ENCODE assay signal across 1 mouse cellular context in the genomic region with DNA sequence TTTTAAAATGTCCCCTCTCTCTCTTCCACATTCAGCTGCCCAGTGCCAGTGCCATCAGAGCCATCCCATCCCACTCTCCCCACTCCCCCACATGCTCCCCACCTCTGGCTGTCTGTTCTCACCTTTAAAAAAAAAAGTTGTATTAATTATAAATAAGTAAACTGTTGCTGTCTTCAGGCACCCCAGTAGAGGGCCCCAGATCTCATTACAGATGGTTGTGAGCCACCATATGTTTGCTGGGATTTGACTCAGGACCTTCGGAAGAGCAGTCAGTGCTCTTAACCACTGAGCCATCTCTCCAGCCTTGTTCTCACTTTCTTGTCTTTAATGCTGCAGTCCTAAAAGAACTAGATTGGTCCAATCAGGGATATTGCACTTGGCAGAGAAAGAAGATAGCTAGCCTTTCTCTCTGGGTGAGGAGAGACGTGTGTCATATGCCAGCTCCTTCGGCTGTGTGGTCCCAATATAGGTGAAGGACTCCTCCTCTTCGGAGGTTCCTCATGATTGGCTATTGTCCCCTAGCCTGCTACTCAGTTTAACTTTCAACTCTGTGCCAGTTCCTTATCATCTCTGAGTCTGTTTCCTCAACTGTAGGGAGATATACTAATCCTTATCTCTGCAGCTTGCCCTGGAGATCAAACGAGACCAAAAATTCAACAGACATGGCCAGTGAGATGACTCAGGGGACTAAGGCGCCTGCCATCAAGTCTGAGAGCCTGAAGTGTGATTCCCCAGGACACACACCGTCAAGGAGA.
A peak's percentile ranks its signal among the peaks of the same experiment; 100 is the strongest.
TF ChIP-seq lines count a peak whose summit lies in the region.

No protein-coding gene starts in this region.

TF ChIP-seq in MEL, 35 proteins besides CTCF, POLR2A, EP300 and RAD21 (continued from another document):
- TF ChIP-seq SMC3 (IDR thresholded peaks at IDR 0.05; ENCODE audit: low read depth, low read length) (peak; percentile 54), TAL1 (IDR thresholded peaks at IDR 0.05; ENCODE audit: low read length) (peak; percentile 26; the same call in 1 of the 2 replicates), USF1 (IDR thresholded peaks at IDR 0.05; ENCODE audit: low read depth, low read length) (no peak), SIN3A (IDR thresholded peaks at IDR 0.05; ENCODE audit: low read length) (peak; percentile 72), TCF12 (IDR thresholded peaks at IDR 0.05; ENCODE audit: low read depth, low read length) (peak; percentile 93)
